Mouse (Mus musculus) heart, adult 2 months (tissue): ENCODE results near the gene Tmed6.

ENCODE experiments used
- CTCF ChIP-seq: fragments of 200-600 bp; IDR thresholded peaks from 2 replicates; pipeline ENCODE4 v1.8.1; 2022; ENCODE audit warnings: antibody characterized with exemption, mild to moderate bottlenecking, moderate library complexity
- EP300 ChIP-seq: fragments of 200-500 bp; IDR thresholded peaks from 2 replicates; pipeline ENCODE4 v1.6.1; 2011; ENCODE audit warnings: low read depth, low read length, control low read depth; ENCODE audit not compliant: insufficient read depth
- POLR2A ChIP-seq: fragments of 200-500 bp; IDR thresholded peaks from 2 replicates; pipeline ENCODE4 v1.6.1; 2011; ENCODE audit warnings: mild to moderate bottlenecking, low read depth, low read length, control low read depth; ENCODE audit not compliant: insufficient read depth

- no peak for TF ChIP-seq CTCF
- TF ChIP-seq POLR2A, result no peak
- no peak for TF ChIP-seq EP300
Observed at GRCm38 (mm10) chr8:107023479-107023878, 42.0 kb downstream of the Tmed6 start.
